Comparison of ENCODE assay signal across 13 mouse cellular contexts in genomic region chr3:77198265-77198664, GRCm38 (mm10).
A peak's percentile ranks its signal among the peaks of the same experiment; 100 is the strongest.
DNase-seq lines count a peak whose midpoint lies in the region; ATAC-seq and TF ChIP-seq lines count a peak whose summit lies in the region.
"Had no signal": no experiment of that assay in that cellular context is flagged by ENCODE, and none has a peak within 500 bp of the region (broad histone marks: within the 10 kb centered on the region; RNA-seq: fewer than 3 reads in every experiment).

No protein-coding gene starts in this region.

- no peak overlapping the region for H3K4me3 ChIP-seq in forebrain, postnatal 0 days (ENCODE audit: low read depth, low read length)
- H3K4me3 ChIP-seq in forebrain, embryonic 12.5 days (replicated peaks): no peak overlapping the region
- no peak overlapping the region for H3K4me3 ChIP-seq in kidney, postnatal 0 days (replicated peaks; ENCODE audit: low read depth, low read length)
- H3K4me3 ChIP-seq: heart, embryonic 15.5 days had no signal

- H3K9me3 ChIP-seq in forebrain, postnatal 0 days (ENCODE audit: low read length): no peaks in the 10 kb centered on the region
- H3K9me3 ChIP-seq in forebrain, embryonic 12.5 days: no peaks in the 10 kb centered on the region
- H3K9me3 ChIP-seq in kidney, postnatal 0 days (replicated peaks; ENCODE audit: low read length): no peaks in the 10 kb centered on the region
- H3K9me3 ChIP-seq: heart, embryonic 15.5 days had no signal

- TF ChIP-seq CTCF in forebrain, postnatal 0 days (IDR thresholded peaks at IDR 0.05; ENCODE audit: low read depth): no peak
- TF ChIP-seq CTCF in kidney, postnatal 0 days (IDR thresholded peaks at IDR 0.05; ENCODE audit: low read depth): no peak

- no peak overlapping the region for H3K4me2 ChIP-seq in forebrain, postnatal 0 days (ENCODE audit: low read depth)
- no peak overlapping the region for H3K4me2 ChIP-seq in forebrain, embryonic 12.5 days
- no peak overlapping the region for H3K4me2 ChIP-seq in kidney, postnatal 0 days (ENCODE audit: low read length)
- H3K4me2 ChIP-seq: heart, embryonic 15.5 days had no signal

- H3K9ac ChIP-seq in forebrain, postnatal 0 days: no peak overlapping the region
- no peak overlapping the region for H3K9ac ChIP-seq in forebrain, embryonic 12.5 days
- no peak overlapping the region for H3K9ac ChIP-seq in kidney, postnatal 0 days (ENCODE audit: low read depth, low read length)
- H3K9ac ChIP-seq: heart, embryonic 15.5 days; liver, postnatal 0 days had no signal

- no peak for ATAC-seq in forebrain, postnatal 0 days
- ATAC-seq in forebrain, embryonic 12.5 days (ENCODE audit: low FRiP score): no peak
- ATAC-seq in kidney, postnatal 0 days (replicated peaks; ENCODE audit: low FRiP score, low read depth): no peak
- ATAC-seq: liver, postnatal 0 days; Patski had no signal

- no peaks in the 10 kb centered on the region for H3K36me3 ChIP-seq in forebrain, postnatal 0 days (ENCODE audit: insufficient read depth)
- no peaks in the 10 kb centered on the region for H3K36me3 ChIP-seq in forebrain, embryonic 12.5 days (replicated peaks)
- no peaks in the 10 kb centered on the region for H3K36me3 ChIP-seq in kidney, postnatal 0 days (ENCODE audit: insufficient read depth, low read length)
- H3K36me3 ChIP-seq: heart, embryonic 15.5 days had no signal

- H3K27me3 ChIP-seq in forebrain, postnatal 0 days (ENCODE audit: insufficient read depth, low read length): no peaks in the 10 kb centered on the region
- H3K27me3 ChIP-seq in forebrain, embryonic 12.5 days: no peaks in the 10 kb centered on the region
- no peaks in the 10 kb centered on the region for H3K27me3 ChIP-seq in kidney, postnatal 0 days (ENCODE audit: insufficient read depth, low read length)
- H3K27me3 ChIP-seq: heart, embryonic 15.5 days; Patski had no signal

- peak; percentile 15 for DNase-seq in forebrain, postnatal 0 days
- peak; percentile 4 for DNase-seq in layer of hippocampus, adult 9-11 months
- DNase-seq in layer of hippocampus, postnatal 36 days: no peak
- DNase-seq in kidney, postnatal 0 days (ENCODE audit: low spot score): peak; percentile 44
- peak; percentile 13 for DNase-seq in retina, adult 2 months (ENCODE audit: low read depth, low spot score)
- no peak for DNase-seq in embryo, embryonic 9.5 days (ENCODE audit: extremely low spot score)
- DNase-seq in thymus, postnatal 36 days: no peak
- DNase-seq: adrenal gland, postnatal 25 days; cerebellum, adult 9-11 months; liver, postnatal 0 days had no signal

- 54% methylated on average over 2 of the region's 2 CpGs for WGBS in forebrain, postnatal 0 days
- WGBS in forebrain, embryonic 12.5 days: 76% methylated on average over 2 of the region's 2 CpGs
- WGBS in kidney, postnatal 0 days: 51% methylated on average over 2 of the region's 2 CpGs

- H3K4me1 ChIP-seq in forebrain, postnatal 0 days (ENCODE audit: insufficient read depth): no peaks in the 10 kb centered on the region
- no peaks in the 10 kb centered on the region for H3K4me1 ChIP-seq in forebrain, embryonic 12.5 days
- H3K4me1 ChIP-seq in kidney, postnatal 0 days (replicated peaks; ENCODE audit: insufficient read depth, low read length): no peaks in the 10 kb centered on the region
- H3K4me1 ChIP-seq: heart, embryonic 15.5 days had no signal

- no peak overlapping the region for H3K27ac ChIP-seq in forebrain, postnatal 0 days (ENCODE audit: low read depth, low read length)
- H3K27ac ChIP-seq in forebrain, embryonic 12.5 days: no peak overlapping the region
- no peak overlapping the region for H3K27ac ChIP-seq in kidney, postnatal 0 days
- H3K27ac ChIP-seq: heart, embryonic 15.5 days had no signal

Comparison
In these comparisons a context has a peak if more than half of its experiments do, and no peak if none do; other contexts are left out.
1. DNase-seq: peak in forebrain, postnatal 0 days (single experiment), layer of hippocampus, adult 9-11 months (single experiment), kidney, postnatal 0 days (single experiment) and retina, adult 2 months (single experiment); none in layer of hippocampus, postnatal 36 days (0 of 2), embryo, embryonic 9.5 days (single experiment) and thymus, postnatal 36 days (0 of 2).